Mouse (Mus musculus): ENCODE measurements around the gene Enpp7.

The Enpp7 gene

GRCm38 (mm10) chr11:118998540-118999265 lies 10.7 kb downstream of the Enpp7 start:
- DNase-seq (ENCODE audit: low spot score): peak; percentile 74

- DNase-seq (ENCODE audit: low spot score): no peak
Observed at GRCm38 (mm10) chr11:118999361-118999804, 11.4 kb downstream of the Enpp7 start.

- no peak for DNase-seq (ENCODE audit: low spot score)
Observed at GRCm38 (mm10) chr11:119000877-119001276, 12.9 kb downstream of the Enpp7 start.

- DNase-seq (ENCODE audit: low spot score): no peak
Observed at GRCm38 (mm10) chr11:119001493-119002128, 13.6 kb downstream of the Enpp7 start.

- DNase-seq (ENCODE audit: low spot score): no peak
Observed at GRCm38 (mm10) chr11:119005547-119006275, 17.7 kb downstream of the Enpp7 start.

- DNase-seq (ENCODE audit: low spot score): no peak
Observed at GRCm38 (mm10) chr11:119006462-119006861, 18.5 kb downstream of the Enpp7 start.

GRCm38 (mm10) chr11:119007461-119008456 lies 19.8 kb downstream of the Enpp7 start:
- DNase-seq (ENCODE audit: low spot score): no peak

- DNase-seq (ENCODE audit: low spot score): no peak
Observed at GRCm38 (mm10) chr11:119014455-119014854, 26.5 kb downstream of the Enpp7 start.

GRCm38 (mm10) chr11:119017506-119017905 lies 29.5 kb downstream of the Enpp7 start:
- no peak for DNase-seq (ENCODE audit: low spot score)

- DNase-seq (ENCODE audit: low spot score): no peak
Observed at GRCm38 (mm10) chr11:119021180-119021579, 33.2 kb downstream of the Enpp7 start.

- DNase-seq (ENCODE audit: low spot score): no peak
Observed at GRCm38 (mm10) chr11:119022068-119022894, 34.3 kb downstream of the Enpp7 start.

GRCm38 (mm10) chr11:119022895-119023615 lies 35.1 kb downstream of the Enpp7 start, which contains the start of gene Cbx2:
Gene Cbx2 (plus strand): TSS chr11:119022962.
- peak; percentile 88 for DNase-seq (ENCODE audit: low spot score)

GRCm38 (mm10) chr11:119023616-119023980 lies 35.6 kb downstream of the Enpp7 start:
- DNase-seq (ENCODE audit: low spot score): no peak

- DNase-seq (ENCODE audit: low spot score): no peak
Observed at GRCm38 (mm10) chr11:119024260-119024659, 36.3 kb downstream of the Enpp7 start.

GRCm38 (mm10) chr11:119026203-119026602 lies 38.2 kb downstream of the Enpp7 start:
- no peak for DNase-seq (ENCODE audit: low spot score)

GRCm38 (mm10) chr11:119033874-119034558 lies 46.0 kb downstream of the Enpp7 start:
- DNase-seq (ENCODE audit: low spot score): peak; percentile 85

GRCm38 (mm10) chr11:119034635-119035034 lies 46.6 kb downstream of the Enpp7 start:
- DNase-seq (ENCODE audit: low spot score): no peak

- no peak for DNase-seq (ENCODE audit: low spot score)
Observed at GRCm38 (mm10) chr11:119035094-119035685, 47.2 kb downstream of the Enpp7 start.

- no peak for DNase-seq (ENCODE audit: low spot score)
Observed at GRCm38 (mm10) chr11:119035686-119036165, 47.7 kb downstream of the Enpp7 start.

Data from urinary bladder, postnatal 25 days (tissue).